Mouse (Mus musculus) megakaryocyte-erythroid progenitor cell, adult 5-6 weeks (primary cell): Measurements from ENCODE around the gene Otub1. TPM values are rescaled to one million over a fixed set of nuclear protein-coding genes. Genes with fewer than 3 reads are reported as not detected.

Source experiments
- ATAC-seq: replicated peaks from 2 replicates; pipeline ENCODE4 v1.8.0; 2016; ENCODE audit warnings: mild to moderate bottlenecking, inconsistent platforms; ENCODE audit not compliant: severe bottlenecking, poor library complexity, low FRiP score, low TSS enrichment
- total RNA-seq, 2 experiments: library from RNA; stranded (forward) in 1 of 2; stranded (reverse) in 1 of 2; fragments of 200-1000, 215-1000 nt in 1 of 2; fragments of >200 nt in 1 of 2; fragmentation: Nextera tagmentation in 1 of 2; gene quantifications; 2 replicates each; pipeline ENCODE4 v1.2.3; 2014 to 2017

Otub1 gene
- total RNA-seq, 2 experiments from 2014 or later = 51.9 to 81.4 TPM

DNA sequence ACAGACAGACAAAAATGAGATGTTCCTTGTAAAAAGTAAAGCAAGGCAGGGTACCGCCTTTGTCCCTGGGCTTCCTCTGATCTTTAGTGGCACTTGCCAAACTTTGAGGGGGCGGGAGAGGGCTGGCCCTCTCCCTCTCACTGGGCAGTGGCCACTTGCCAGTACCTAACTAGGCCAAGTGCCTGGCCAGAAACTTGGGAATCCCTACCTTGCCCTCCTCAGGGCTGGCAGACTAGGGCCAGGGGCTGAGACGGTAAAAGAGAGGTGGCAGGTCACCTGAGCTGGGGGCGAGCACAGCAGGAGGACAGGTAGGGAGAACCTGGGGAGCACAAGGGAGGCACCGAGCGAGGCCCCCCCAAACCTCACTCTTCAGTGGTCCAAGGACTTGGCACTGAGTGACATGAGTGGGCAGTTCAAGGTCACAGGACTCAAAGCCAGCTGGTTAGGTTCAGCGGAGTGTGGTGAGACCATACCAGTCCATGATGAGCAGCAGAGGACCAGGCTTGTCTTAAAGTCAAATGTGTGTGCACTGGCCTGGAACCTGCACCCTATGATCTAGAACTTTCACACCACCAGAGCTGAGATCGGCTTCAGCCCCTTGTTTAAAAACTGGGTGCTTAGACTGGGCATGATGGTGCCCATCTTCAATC is 25.2 kb downstream of the Otub1 start:
- ATAC-seq = no peak

DNA sequence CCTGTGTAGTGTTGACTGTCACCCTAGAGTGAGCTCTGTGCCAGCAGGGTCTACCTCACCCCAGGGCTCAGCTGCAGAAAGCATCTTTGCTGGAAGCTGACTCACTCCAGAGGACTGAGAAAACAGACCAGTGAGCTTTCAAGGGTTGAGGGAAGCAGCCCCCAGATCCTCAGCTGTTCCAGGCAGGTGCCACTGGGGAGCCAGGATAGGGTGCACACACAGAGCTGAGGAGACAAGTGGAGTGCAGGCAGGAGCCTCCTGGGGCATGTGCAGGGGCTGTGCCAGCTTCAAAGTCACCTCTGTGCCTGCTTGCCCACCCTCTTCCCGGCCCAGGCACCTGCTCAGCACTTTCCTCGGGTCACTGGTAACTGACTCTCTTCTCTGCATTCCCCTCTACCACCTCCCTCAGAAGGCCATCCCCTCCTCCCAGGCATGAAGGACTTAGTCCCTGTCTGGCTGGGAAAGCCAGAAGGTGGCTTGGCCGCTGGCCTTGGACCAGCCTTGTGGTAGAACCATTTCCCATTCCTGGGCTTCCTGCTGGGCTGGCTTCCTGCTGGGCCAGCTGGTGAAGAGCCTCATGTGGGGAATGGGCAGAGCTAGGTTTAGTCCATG is 27.2 kb downstream of the Otub1 start:
- ATAC-seq = no peak

DNA sequence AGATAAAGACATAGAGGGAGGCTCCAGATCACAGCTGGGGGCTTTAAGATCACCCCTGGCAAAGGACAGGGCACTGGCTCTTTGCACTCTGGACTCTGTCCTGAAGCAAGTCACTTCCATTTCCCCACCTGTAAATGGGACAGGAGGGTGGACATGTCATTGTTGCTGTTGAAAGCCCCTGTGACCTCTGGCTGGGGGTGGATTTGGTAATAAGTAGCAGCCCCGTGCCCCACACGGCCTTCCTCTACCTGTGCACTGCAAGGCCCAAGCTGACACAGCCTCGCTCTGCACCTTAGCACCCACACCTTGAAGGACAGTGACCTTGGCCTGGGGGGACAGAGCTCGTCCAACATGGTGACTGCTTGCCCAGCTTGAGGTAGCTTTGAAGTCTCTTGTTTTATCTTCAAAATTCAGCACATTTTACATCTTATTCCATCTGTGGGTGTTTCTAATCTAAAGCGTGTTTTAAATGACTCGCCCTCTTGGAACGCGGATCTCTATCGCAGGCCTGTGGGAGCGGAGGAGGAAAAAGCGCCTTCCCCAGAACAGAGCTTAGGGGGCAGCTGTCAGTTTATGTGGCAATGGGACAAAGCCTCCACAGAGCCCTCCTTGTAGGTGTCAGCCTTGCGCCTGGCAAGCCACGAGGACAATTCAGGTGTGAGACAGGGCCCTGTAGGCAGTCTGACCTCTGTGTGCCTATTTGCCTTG is 28.2 kb downstream of the Otub1 start:
- ATAC-seq = no peak

DNA sequence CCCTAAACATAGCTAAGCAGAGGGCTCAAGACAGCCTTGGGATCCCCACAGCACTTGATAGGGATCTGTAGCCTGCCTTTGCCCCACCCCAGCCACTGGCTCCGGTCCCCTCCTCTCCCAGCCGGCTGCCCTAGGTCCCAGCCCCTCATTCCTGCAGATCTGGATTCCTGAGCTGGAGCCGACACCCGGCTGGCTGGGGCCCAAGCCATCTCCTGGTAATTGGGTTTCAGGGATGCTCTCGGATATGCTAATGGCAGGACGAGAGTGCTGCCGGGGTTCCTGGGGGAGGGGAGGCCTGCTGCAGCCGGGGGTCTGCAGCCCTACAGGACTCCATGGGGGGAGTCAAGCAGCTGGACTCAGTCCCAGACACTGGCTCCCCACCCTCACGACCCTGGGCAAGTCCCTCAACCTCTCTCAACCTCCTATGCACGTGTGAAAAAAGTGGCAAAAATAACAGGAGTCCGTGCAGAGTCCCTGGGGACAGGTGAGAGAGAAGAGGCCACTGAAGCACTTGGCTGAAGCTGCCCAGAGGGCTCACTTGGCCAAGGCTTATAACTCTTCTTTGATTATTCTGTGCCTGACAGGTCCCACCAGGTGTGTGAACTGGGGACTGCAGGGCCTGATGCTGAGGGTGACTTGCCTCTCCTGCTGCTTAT is 29.9 kb downstream of the Otub1 start:
- no peak for ATAC-seq

DNA sequence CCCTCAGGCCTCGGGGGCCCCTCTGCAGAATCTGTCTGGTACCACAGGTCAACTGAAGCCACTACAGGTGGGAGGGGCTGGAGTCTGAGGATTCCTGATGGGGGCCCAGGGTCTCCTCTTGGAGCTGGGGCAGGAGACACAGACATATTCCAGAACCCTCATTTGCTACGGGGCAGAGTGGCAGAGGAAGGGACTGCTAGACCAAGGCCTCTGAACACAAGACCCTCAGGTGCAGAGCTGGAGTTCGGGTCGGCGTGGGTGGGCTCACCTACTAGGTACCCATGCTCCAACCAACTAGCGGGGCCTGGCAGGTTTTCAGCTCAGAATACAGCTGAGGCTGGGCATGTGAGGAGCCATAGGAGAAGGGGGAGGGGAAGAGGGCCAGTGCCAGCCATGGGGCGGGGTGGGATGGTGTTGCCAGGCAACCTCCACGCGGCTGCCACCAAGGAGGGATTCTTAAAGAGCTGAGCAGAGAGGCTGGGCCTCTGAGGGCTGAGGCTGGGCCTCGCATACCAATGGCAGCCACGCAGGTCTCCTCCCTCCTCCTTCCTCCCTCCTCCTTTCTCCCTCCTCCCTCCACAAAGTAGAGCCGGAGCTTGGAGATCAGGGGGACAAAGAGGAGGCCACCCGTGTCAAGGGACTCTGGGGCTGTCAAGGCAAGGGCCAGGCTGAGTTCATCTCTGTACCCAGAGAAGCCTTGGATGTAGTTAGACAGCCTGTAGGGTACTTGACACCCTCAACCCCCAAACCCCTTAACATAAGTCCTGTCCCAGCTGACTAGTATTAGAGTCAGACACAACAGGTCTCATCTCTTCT is 33.9 kb downstream of the Otub1 start:
- ATAC-seq = 0 out of 2 replicates have a peak, but pooled peaks have one; percentile 16

DNA sequence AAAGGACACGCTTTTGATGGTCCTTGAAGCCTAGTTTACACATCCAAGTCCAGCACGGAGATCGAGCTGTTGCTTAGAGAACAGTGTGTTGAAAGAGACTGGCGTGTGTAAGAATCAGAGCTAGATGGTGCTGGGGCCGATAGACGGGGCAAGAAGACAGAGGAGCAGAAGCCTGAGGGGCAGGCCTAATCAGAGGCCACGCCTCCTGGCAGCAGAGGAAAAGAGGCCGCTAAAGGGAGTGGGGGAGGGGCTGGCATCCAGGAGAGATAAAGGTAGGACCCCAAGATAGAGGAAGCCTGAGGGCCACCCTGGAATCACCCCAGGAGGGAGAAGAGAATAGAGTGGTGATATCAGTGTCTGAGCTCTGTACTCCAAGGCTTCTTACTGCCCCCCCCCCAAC is 34.7 kb downstream of the Otub1 start:
- 0 out of 2 replicates have a peak, but pooled peaks have one; percentile 23 for ATAC-seq

DNA sequence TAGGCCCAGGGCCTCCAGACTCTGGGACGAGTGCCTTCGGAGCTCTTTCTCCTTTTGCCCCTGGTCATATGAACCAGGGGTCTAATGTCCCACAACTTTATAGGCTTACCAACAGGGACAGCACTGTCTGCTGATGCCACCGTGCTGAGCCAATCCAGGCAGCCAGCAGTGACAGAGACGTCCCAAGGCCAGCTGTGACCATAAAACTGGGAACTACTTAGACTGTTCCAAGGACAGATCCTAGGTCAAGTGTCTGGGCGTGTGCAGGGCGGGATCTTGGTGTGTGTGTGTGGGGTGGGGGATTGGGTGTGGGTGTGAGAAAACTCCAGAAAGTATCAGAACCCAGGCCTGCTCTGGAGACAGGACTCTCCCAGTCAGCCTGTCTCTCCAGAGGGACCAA is 35.2 kb downstream of the Otub1 start:
- ATAC-seq = no peak

DNA sequence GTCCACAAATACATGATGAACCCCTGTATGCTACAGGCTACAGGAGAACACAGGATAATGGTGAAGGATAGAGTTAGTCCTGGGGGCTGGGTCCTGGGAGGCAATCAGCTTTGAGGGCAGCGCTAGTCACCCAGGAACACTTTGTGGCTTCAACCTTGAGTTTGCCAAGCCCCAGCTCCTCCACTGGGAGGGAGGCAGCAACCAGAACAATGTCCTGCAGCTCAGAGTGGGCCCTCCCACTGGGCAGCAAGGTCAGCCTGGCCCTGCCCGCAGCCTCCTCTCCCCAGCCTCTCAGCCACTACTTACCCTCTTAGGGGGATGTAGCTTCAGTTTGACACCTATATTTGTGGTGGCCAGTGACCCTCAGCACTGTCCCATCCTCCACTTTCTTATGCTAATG is 37.7 kb downstream of the Otub1 start:
- no peak for ATAC-seq

DNA sequence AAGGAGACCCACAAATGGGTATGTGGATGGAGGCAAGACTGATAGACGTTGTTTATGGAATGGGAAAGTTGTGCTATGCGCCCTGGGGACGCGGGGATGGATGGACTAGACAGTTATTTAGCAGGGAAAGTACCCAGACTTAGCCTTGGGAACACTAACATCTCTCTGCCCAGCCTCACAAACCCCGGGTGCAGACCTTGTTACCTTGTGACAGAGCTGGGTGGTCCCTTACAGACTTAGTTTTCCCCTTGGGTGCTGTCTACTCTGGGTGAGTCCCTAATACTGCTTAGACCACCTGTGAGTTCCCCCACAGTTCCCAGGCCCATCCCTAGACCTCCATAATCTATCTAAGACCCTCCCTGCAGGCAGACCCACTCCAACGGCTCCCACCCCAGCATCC is 39.3 kb downstream of the Otub1 start:
- ATAC-seq = no peak

DNA sequence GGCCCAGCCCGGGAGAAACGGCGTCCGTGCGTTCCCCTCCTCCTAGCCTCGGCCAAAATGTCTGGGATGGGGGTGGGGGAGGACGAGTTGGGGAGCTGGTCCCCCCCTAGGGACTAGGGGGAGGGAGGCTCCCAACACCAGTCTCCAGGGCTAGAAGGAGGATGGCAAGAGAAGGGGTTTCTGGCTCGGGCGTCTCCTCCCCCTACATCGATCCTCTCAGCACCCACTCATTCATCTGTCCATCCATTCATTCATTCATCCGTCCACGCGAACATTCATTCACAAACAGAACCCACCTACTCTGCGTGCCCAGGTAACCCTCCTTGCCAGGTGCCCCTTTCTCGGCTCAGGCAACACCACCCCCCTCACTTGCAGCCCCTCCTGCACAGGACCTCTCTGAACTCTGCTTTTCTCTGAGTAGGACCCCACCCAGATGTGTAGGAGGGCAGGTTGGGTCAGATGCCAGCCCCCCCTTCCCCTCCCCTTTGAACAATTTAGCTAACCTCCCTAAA is 39.9 kb downstream of the Otub1 start:
- ATAC-seq = no peak

DNA sequence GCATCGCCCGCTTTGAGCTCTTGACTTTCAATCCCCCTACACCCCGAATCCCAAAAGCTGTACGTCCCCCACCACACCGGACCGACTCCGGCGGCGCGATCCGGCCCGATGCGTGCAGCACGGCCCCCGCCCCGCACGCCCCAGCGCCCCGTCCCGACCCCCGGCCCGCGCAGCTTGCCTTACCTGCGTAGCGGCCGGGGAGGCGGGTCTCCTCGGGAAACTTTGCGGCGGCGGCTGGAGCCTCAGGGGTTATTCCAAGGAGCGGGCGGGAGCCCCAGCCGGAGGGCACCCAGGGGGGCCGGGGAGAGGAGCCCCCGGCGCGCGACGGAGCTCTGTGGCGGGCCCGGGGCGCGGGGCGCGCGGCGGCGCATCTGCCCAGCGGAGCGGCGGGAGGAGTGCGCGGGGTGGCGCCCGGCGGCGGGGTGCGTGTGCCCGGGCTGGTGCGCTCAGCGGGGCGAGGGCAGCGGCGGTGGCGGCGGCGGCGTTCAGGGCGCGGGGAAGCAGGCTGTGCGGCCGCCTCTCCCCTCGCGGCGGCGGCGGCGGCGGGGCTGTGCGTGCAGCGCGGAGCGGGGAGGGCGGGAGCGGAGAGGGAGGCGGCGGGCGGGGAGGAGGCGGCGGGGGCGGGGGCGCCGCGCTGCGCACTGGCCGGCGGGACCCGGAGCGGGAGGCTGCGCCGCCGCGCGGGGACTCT is 40.5 kb downstream of the Otub1 start:
- ATAC-seq = no peak

DNA sequence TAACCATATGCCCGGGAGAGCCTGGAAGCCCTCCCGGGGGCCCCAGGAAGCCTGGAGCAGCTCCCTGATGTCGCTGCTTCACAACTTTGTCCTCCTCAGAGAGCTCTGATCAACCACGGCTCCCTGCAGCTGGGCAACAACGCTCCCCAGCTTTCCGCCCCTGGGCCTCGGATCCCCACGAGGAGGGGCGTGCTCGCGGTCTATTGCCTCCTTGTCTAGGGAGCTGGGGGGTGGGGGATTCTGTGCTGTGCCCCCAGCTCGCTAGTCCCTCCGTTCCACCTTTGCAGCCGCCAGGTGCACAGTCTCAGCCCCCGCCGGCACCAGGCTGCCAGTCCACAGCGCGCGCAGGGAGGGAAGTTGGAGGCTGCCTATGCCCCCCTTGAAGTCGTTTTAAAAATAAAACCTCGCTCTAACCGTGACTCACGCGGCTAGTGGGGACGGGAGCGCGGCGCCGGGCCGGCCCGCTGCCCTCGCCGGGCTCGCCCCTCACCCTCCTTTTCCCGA is 41.2 kb downstream of the Otub1 start:
- ATAC-seq = no peak

DNA sequence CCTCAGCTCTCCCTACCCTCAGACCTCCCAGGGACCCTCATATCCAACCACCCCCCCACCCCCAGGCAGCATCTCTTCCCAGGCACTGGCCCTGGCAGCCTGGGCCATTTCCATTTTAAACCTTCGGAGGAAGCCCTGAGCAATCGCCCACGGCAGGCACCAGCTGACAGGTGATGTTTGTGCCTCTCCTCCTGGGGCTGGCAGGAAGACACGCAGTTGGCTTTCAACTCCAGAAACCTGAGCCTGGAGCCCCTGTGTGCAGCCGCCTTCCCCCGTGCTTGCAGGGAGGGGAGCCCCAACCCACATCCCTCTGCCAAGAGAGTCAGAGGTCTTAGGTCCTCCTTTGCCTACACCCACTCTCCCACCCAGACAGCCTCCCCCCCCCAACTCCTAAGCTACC is 41.9 kb downstream of the Otub1 start:
- no peak for ATAC-seq

DNA sequence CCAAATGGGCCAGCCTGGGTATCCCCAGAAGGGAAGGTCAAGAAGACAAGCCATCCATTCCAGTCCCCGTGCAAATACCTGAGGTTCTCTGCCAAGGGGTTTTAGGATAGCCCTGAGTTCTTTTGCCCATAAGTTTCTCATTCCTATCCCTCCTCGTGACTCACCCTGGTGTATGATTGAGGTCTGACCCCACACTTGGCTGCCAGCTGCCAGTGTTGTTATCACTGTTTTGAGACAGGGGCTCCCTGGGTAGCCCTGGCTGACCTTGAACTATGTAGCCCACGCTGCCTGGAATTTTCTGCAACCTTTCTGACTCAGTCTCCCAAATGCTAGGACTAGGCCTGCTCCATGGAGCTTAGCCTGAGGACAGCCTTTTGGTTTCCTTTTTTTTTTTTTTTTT is 45.1 kb downstream of the Otub1 start:
- ATAC-seq = no peak

DNA sequence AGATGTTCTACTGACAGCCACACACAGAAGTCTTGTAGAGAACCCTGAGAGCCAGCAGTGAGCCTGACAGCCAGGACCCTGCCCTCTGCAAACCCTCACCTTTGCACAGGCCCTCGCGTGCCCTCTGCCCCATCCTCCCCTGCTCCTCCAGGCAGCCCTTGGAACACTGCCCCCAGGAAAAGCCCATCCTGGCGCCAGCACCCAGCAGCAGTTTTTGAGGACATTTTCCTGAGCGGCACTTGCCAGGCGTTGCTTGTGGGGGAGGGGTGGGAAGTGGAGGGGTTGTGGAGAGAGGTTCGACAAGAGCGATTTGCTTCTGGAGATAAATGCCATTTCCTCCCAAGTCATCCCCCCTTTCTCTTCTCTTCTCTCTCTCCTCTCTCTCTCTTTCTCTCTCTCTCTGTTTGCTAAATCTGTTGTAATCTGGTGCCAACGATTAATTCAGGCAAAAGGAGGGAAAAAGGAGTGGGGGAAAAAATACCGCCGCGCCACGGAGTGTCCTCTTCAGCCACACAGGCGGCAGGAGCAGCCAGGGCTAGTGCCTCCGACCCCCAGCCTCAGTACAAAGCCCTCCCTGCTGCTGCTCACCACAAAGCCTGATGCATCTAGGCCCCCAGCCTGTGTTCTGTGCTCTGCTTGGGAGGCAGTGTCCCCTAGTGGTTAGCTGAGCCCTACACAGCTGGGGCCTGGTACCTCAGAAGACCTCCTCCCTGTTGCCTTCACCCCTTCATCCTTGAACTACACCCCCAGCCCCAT is 45.8 kb downstream of the Otub1 start:
- ATAC-seq = no peak

DNA sequence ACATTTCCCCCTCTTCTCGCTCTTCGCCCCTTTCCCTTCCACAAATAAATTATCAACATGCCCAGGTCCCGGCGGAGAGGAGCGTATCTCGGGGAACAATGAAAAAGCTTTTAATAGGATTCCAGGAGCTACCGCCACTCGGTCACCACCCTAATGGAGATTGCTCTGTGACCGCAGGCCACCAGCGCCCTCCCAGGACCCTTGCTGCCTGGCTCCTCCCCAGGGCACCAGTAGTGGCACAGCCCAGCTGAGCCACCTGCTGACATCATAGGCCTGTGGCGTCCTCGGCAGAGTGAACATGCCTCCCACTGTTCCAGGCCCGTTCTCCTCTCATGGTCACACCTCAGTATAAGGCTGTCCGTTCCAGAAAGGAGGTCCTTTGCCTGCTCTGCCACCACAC is 48.4 kb downstream of the Otub1 start:
- no peak for ATAC-seq

DNA sequence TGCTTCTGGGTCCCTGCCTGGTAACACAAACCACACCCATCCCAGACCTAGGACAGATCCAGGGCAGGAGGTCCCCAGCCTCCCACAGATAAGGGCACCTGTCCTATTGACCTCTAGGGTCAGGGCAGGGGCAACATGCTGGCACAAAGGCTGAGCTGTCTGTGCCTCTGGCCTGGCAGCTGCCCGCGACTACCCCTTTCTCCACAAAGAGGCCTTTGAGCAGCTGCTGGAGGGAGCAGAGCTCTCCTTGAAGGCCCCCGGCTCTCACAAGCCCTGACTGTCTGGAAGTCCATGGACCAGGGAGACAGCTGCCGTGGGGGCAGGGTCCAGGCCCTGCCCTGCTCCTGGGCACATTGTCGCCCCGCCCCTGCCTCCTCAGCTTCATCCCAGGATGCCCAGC is 50.9 kb downstream of the Otub1 start:
- ATAC-seq = no peak

DNA sequence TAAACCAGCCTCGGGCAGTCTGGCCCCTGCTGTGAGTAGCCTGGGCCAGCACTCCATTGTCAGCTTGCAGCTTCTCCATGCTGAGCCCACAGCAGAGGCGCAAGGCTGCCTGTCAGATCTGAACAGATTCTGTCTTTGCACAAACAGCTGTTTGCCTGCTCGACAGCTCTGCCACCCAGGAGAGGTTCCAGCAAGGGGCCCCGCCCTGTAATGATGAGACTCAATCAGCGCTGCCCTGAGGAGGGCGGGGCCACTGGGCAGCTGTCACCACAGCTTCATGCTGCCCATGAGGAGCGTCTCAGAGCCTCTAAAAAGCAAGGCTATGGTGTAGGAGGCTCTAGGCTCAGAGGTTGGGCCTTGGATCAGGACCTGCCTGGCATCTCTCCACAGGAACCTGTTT is 52.9 kb downstream of the Otub1 start:
- peak; percentile 77 for ATAC-seq
